In genomic region chr5:139327634-139328020, GRCm38 (mm10) we compare ENCODE assay signal across 26 mouse cellular contexts. TPM values are rescaled to one million over a fixed set of nuclear protein-coding genes. Genes with fewer than 3 reads are reported as not detected.
A peak's percentile ranks its signal among the peaks of the same experiment; 100 is the strongest.
DNase-seq lines count a peak whose midpoint lies in the region; ATAC-seq lines count a peak whose summit lies in the region.
"Had no signal": no experiment of that assay in that cellular context is flagged by ENCODE, and none has a peak within 500 bp of the region (broad histone marks: within the 10 kb centered on the region; RNA-seq: fewer than 3 reads in every experiment).

No protein-coding gene starts in this region.

- DNase-seq in cerebellum, adult 11-12 months: peak; percentile 12
- DNase-seq in cerebellum, postnatal 14 days: no peak
- DNase-seq in 416B (ENCODE audit: low read depth): peak; percentile 67
- DNase-seq in cerebellum, adult 11 months: no peak
- DNase-seq: adrenal gland, postnatal 25 days; cerebellum, adult 18-20 months; gastrocnemius, postnatal 10 days; heart, adult 11 months; heart, postnatal 10 days; kidney, postnatal 36 days; layer of hippocampus, postnatal 36 days; lung, adult 18-20 months; lung, postnatal 14 days had no signal

- no peak overlapping the region for H3K4me2 ChIP-seq in liver, embryonic 12.5 days
- H3K4me2 ChIP-seq in heart, embryonic 11.5 days: no peak overlapping the region
- H3K4me2 ChIP-seq: forebrain, embryonic 15.5 days; heart, embryonic 12.5 days; intestine, embryonic 15.5 days; kidney, embryonic 15.5 days; limb, embryonic 13.5 days had no signal

- 24% methylated on average over 7 of the region's 7 CpGs for whole genome bisulfite sequencing in liver, embryonic 12.5 days (ENCODE audit: insufficient replicate concordance)
- WGBS in heart, embryonic 11.5 days (ENCODE audit: insufficient replicate concordance): 55% methylated on average over 7 of the region's 7 CpGs

- H3K27ac ChIP-seq in liver, embryonic 12.5 days: peak overlapping the region; percentile 23
- H3K27ac ChIP-seq in heart, embryonic 11.5 days (ENCODE audit: low read depth, low read length): no peak overlapping the region
- H3K27ac ChIP-seq: forebrain, embryonic 15.5 days; hindbrain, embryonic 10.5 days; intestine, embryonic 15.5 days; kidney, embryonic 15.5 days; limb, embryonic 13.5 days; midbrain, embryonic 10.5 days had no signal

- H3K9me3 ChIP-seq in liver, embryonic 12.5 days (replicated peaks): no peaks in the 10 kb centered on the region
- H3K9me3 ChIP-seq in megakaryocyte, embryonic 14.5 days: no peaks in the 10 kb centered on the region
- H3K9me3 ChIP-seq in heart, embryonic 11.5 days (replicated peaks; ENCODE audit: control insufficient read depth, low read length): no peaks in the 10 kb centered on the region
- H3K9me3 ChIP-seq: forebrain, embryonic 15.5 days; heart, embryonic 12.5 days; hindbrain, embryonic 10.5 days; intestine, embryonic 15.5 days; kidney, embryonic 15.5 days; limb, embryonic 13.5 days; midbrain, embryonic 10.5 days had no signal

- no peak overlapping the region for H3K9ac ChIP-seq in liver, embryonic 12.5 days
- no peak overlapping the region for H3K9ac ChIP-seq in heart, embryonic 11.5 days (ENCODE audit: low read depth, low read length)
- H3K9ac ChIP-seq: forebrain, embryonic 15.5 days; heart, embryonic 12.5 days; intestine, embryonic 15.5 days; kidney, embryonic 15.5 days; limb, embryonic 13.5 days had no signal

- H3K36me3 ChIP-seq in liver, embryonic 12.5 days: no peaks in the 10 kb centered on the region
- H3K36me3 ChIP-seq in megakaryocyte, embryonic 14.5 days (replicated peaks; ENCODE audit: low read length): peaks cover 9% of the 10 kb centered on the region
- no peaks in the 10 kb centered on the region for H3K36me3 ChIP-seq in heart, embryonic 11.5 days (ENCODE audit: control insufficient read depth, insufficient read depth, low read length)
- H3K36me3 ChIP-seq: forebrain, embryonic 15.5 days; heart, embryonic 12.5 days; hindbrain, embryonic 10.5 days; intestine, embryonic 15.5 days; kidney, embryonic 15.5 days; limb, embryonic 13.5 days; midbrain, embryonic 10.5 days had no signal

- peaks cover 34% of the 10 kb centered on the region for H3K27me3 ChIP-seq in liver, embryonic 12.5 days (replicated peaks)
- peaks cover 9% of the 10 kb centered on the region for H3K27me3 ChIP-seq in megakaryocyte, embryonic 14.5 days (replicated peaks)
- peaks cover 63% of the 10 kb centered on the region for H3K27me3 ChIP-seq in heart, embryonic 11.5 days (ENCODE audit: control insufficient read depth, insufficient read depth, low read length)

- peaks cover 48% of the 10 kb centered on the region for H3K4me1 ChIP-seq in liver, embryonic 12.5 days
- H3K4me1 ChIP-seq in megakaryocyte, embryonic 14.5 days: peaks cover 67% of the 10 kb centered on the region
- peaks cover 14% of the 10 kb centered on the region; the same call in 1 of the 2 replicates for H3K4me1 ChIP-seq in heart, embryonic 11.5 days (ENCODE audit: control insufficient read depth, insufficient read depth, low read length)

- H3K4me3 ChIP-seq in liver, embryonic 12.5 days: no peak overlapping the region
- H3K4me3 ChIP-seq in megakaryocyte, embryonic 14.5 days (replicated peaks): peak overlapping the region; percentile 60
- H3K4me3 ChIP-seq in heart, embryonic 11.5 days (ENCODE audit: low read depth, low read length): no peak overlapping the region
- H3K4me3 ChIP-seq: forebrain, embryonic 15.5 days; heart, embryonic 12.5 days; hindbrain, embryonic 10.5 days; intestine, embryonic 15.5 days; kidney, embryonic 15.5 days; limb, embryonic 13.5 days; midbrain, embryonic 10.5 days had no signal

- no peak for ATAC-seq in liver, embryonic 12.5 days
- no peak for ATAC-seq in heart, embryonic 11.5 days (replicated peaks; ENCODE audit: insufficient number of reproducible peaks, low FRiP score, low TSS enrichment)
- ATAC-seq: forebrain, embryonic 15.5 days; hindbrain, embryonic 16.5 days; intestine, embryonic 15.5 days had no signal

RNA-seq across cellular contexts. Expression of gene Adap1, which starts 2.2 kb away (rescaled TPM):
- 6.7 and 7.3 TPM in 2 replicates for polyA plus RNA-seq in liver, embryonic 12.5 days (2016; fragmentation: Nextera tagmentation; extraction: Ambion mirVana)
- 25.6 and 59.2 TPM in 2 replicates for polyA plus RNA-seq in megakaryocyte, embryonic 14.5 days (2012; ENCODE audit: insufficient read depth, low replicate concordance)
- polyA plus RNA-seq in heart, embryonic 11.5 days (2014; fragmentation: Nextera tagmentation; extraction: Ambion mirVana): 1.4 and 2.5 TPM in 2 replicates

RNA-seq across cellular contexts. Expression of gene Cox19, which starts 23.6 kb away (rescaled TPM):
- polyA plus RNA-seq in liver, embryonic 12.5 days (2016; fragmentation: Nextera tagmentation; extraction: Ambion mirVana): 72.3 and 73.8 TPM in 2 replicates
- polyA plus RNA-seq in megakaryocyte, embryonic 14.5 days (2012; ENCODE audit: insufficient read depth, low replicate concordance): 51.4 and 67.9 TPM in 2 replicates
- 85.3 and 95.2 TPM in 2 replicates for polyA plus RNA-seq in heart, embryonic 11.5 days (2014; fragmentation: Nextera tagmentation; extraction: Ambion mirVana)

RNA-seq across cellular contexts. Expression of gene Cyp2w1, which starts 24.8 kb away (rescaled TPM):
- polyA plus RNA-seq in liver, embryonic 12.5 days (2016; fragmentation: Nextera tagmentation; extraction: Ambion mirVana): not detected in 2 replicates
- polyA plus RNA-seq in megakaryocyte, embryonic 14.5 days (2012; ENCODE audit: insufficient read depth, low replicate concordance): not detected in 2 replicates
- polyA plus RNA-seq in heart, embryonic 11.5 days (2014; fragmentation: Nextera tagmentation; extraction: Ambion mirVana): not detected in 2 replicates
- polyA plus RNA-seq: forebrain, embryonic 15.5 days; heart, embryonic 12.5 days; hindbrain, embryonic 10.5 days; hindbrain, embryonic 16.5 days; midbrain, embryonic 10.5 days; neural tube, embryonic 11.5 days; testis, adult 2 months had no signal

RNA-seq across cellular contexts. Expression of gene Gpr146, which starts 49.9 kb away (rescaled TPM):
- polyA plus RNA-seq in liver, embryonic 12.5 days (2016; fragmentation: Nextera tagmentation; extraction: Ambion mirVana): 18.3 and 19.3 TPM in 2 replicates
- 54.8 and 69.9 TPM in 2 replicates for polyA plus RNA-seq in megakaryocyte, embryonic 14.5 days (2012; ENCODE audit: insufficient read depth, low replicate concordance)
- 7.2 and 7.5 TPM in 2 replicates for polyA plus RNA-seq in heart, embryonic 11.5 days (2014; fragmentation: Nextera tagmentation; extraction: Ambion mirVana)

Comparison
In these comparisons a context has a peak if more than half of its experiments do, and no peak if none do; other contexts are left out.
1. DNase-seq: peak in cerebellum, adult 11-12 months (single experiment) and 416B (single experiment); none in cerebellum, postnatal 14 days (0 of 2) and cerebellum, adult 11 months (single experiment).